Mouse (Mus musculus): ENCODE data around the gene Nefh.

Nefh gene

DNA sequence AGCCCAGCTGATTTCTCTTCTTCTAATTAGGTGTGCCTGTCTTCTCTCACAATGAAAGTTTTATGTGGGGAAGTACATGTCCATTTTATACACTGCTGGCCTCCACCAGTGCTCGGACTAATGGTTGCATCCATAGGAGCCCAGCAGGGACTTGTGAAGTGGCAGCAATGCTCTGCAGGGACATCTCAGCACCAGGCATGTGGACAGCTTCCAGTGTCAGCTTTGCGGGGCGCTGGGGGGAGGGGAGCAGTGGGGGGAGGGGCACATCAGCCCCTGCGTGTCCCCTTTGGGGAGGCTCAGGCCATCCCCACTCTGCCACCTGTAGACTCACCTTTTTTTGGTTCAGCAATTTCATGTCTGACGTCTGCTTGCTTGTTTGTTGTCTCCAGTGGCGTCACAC, 5.5 kb upstream of the Nefh start:
- DNase-seq (ENCODE audit: low read depth, low spot score) = no peak

DNA sequence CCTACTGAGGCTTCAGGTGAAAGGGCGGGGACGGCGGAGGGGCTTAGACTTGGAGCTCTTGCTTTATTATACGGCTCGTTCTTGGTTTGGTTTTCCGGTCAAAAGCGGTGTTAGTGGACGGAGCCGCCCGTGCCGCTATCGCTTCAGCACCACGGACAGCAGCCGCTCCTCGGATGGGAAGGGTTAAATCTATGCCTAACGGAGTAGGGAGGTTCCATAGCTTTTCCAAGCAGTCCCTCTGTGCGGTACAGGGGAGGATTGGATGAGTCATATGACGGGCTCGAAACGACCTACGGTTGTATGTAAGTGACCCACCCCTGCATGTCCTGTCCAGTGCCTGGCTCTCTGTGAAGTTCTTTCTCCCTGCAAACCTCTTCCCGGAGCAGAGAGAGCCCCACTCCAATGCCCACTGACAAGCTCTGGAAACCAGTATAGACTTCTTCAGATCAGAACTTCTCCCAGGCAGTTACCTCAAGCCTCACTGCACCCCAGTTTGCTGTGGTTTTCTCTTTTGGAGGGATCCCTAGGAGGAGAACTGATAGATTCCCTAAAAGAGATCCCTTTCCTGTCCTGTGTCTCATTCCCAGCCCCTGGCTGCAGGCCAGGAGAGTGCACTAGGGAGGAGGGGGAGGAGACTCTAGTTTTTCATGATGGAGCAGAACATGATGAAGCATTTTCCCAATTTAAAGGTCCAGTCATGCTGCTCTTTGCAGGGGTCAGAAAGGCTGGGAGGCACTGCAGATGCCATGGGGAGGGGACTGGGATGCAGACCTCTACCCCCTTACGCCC, 1.6 kb upstream of the Nefh start:
- DNase-seq (ENCODE audit: low read depth, low spot score) = peak; percentile 64

DNA sequence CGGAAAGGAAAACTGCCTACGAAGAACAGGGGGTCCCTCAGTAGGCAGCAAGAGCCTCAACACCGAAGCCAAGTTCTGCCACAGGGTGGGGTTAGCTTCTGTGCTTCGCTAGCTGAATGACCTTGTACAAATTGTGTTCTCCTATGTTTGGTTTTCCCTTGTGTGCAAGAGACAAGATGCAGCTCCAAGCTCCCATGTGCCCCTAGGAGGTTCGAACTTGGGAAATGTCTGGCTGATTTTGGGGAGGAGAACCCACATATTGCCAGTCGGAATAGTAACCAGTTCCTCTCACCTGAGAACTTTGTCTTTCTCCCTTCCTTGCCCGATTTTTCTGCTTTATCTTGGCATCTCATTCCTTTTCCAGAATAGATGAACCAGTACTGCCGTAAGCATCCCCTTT, 928 bp upstream of the Nefh start:
- no peak for DNase-seq (ENCODE audit: low read depth, low spot score)

DNA sequence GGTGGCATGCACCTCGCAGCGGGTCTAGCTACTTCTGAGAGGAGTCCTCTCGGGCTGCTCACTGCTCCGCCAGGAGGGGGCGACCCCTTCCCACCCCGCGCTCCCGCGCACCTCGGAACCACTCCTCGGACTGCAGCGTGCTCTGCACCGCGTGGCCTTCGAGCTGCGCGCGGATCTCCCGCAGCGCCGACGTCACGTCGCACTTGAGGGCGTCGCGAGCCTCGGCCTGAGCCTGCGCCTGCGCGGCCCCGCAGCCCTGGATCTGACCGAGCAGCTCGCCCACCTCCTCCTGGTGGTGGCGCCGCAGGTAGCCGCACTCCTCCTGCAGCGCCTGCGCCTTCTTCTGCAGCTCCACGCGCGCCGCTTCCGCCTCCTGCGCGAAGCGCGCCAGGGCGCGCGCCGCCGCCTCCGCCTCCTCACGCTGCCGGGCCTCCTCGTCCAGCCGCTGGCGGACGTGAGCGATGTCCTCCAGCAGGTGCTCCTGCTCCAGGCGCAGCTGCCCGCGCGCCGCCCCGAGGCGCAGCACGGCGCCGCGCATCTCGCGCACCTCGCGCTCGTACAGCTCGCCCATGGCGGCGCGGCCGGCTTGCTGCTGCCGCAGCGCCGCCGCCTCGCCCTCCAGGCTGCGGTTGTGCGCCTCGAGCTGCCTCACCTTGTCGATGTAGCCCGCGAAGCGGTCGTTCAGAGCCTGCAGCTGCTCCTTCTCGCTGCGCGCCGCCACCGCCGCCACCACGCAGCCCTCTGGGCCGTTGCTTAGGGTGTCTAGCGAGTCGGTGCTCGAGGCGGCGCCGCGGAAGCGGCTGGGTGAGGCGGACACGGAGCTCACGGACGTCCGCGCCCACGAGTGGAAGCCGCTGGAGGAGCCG, 684 bp downstream of the Nefh start:
- DNase-seq (ENCODE audit: low read depth, low spot score) = peak; percentile 42

DNA sequence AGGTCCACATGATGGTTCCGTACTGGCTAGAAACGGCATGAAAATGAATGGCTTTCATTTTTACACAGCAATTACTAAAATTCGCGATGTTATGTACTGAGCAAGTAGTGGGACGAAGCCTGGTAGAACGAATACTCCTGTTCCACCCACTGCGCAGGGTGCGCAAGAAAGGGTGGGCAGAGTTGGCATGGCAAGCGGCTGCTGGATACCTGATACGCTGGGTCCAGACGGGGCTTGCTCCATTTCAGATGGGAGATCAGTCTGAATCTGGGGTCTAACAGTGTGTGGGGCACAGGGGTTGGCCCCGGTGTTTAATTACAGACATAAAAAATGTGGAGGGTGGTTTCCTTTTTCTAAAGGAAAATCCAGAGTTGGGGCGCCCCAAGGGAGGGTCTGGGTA, 1.3 kb downstream of the Nefh start:
- DNase-seq (ENCODE audit: low read depth, low spot score) = no peak

DNA sequence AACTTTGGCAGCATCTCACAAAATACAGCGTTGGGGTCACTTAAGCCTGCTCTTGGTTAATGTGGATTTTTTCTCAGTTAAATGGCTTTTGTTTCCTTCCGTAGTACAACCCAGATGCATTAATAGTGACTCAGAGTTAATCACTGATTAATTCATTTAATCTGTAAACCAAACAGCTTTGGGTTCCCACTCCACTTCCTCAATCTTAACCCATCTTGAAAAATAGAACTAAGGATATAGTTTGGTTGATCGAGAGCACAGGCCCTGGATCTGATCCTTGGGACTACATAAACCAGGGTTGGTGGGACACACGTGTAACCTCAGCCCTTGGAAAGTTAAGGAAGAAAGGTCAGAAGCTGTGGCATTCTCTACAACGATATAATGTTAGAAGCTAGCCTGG, 11.6 kb downstream of the Nefh start:
- no peak for DNase-seq (ENCODE audit: low read depth, low spot score)

DNA sequence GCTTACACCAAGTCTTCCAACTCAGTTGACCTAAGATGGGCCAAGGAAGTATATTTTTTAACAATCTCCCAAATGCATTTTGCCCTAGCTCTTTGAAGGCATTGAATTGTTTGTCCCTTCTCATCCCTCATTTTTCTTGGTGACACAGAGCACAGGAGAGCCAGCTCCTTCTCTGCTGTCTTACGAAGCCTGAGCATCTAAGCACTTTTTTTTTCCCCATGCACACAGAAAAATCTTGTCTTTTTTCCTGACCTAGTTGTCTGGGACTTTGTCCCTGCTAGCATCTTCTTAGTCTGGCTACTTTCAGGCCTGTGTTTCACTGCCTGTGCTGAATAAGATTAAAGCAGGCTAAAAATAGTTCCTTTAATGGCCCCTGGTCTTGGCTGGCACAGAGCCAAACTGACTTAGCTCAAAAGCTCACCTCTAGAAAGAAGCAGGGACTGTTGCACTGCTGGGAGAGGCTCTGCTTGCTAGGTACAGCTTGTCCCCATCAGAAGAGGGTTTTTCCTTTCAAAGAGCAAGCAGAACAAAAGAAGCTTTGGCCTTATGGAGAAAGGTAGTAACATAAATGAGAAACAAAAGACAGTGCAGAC, 16.8 kb downstream of the Nefh start:
- peak; percentile 14 for DNase-seq (ENCODE audit: low read depth, low spot score)

DNA sequence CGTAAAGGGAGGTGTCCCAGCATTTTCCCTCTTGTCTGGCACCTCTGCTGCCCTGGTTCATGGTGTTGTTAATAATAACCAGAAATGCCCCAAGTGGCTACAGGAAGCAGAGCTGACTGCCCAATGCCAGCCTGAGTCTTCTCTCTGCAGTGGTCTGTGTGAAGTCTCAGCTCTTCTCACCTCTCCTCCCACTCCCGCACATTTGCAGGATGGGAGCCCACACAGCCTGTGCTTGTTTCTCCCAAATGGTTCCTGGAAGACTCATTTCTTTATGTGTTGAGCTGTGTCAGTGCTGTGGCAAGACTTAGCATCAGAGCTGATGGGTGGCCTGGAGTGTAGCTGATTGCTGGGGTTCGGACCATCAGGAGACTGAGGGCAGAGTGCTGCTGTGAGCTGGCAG, 20.6 kb downstream of the Nefh start:
- DNase-seq (ENCODE audit: low read depth, low spot score) = no peak

DNA sequence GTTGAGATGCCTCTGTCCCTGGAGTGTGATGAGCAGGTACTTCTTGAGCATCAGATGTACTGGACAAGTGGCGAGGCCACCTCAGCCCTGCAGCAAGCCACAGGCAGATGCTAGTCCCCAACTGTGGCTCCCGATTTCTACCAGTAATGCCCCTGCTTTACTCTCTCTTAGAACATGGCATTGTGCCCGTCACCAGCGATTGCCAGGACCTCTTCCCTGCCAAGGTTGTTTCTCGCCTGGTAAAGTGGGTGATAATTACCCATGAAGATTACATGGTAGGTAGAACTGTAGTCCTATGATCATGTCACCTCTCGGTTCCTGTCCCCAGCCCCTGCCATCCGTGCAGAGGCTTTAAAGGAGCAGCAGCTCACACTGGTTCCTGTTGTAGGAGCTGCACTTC, 26.1 kb downstream of the Nefh start:
- no peak for DNase-seq (ENCODE audit: low read depth, low spot score)

DNA sequence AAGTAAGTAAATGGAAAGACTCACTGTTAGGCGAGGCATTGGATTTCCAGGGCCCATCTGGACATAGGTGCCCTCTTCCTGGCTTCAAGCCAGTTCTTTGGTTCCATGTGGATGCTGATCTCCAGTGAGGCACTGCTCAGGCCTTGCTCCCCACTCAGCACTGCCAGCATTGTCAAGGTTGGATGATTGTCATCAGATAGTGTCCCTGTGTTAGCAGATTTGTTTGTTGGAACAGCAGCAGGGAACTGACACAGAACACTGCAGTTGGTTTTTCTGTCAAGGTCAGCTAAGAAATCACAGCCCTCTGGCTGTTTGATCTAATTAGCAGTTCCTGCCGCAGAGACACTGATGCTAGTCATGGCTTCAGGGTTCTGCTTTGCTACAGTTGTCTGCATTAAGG, 26.6 kb downstream of the Nefh start:
- DNase-seq (ENCODE audit: low read depth, low spot score) = no peak

DNA sequence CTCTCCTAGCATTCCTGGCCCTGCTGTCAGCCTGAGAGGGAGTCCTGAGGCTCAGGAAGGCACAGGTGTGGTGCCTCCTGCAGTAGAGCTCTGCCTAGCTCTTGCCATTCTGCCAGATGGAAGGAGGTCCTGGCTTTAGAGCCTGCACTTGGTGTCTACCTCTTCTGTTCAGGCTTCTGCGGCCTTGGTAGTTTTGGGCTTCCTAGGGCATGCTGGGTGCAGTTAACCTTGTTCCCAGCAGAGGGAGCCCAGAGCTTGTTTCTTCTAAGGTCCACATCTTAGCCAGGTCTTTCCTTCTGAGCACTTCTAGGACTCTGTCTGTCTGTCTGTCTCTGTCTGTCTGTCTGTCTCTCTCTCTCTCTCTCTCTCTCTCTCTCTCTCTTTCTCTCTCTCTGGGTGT, 31.8 kb downstream of the Nefh start:
- DNase-seq (ENCODE audit: low read depth, low spot score) = peak; percentile 39

DNA sequence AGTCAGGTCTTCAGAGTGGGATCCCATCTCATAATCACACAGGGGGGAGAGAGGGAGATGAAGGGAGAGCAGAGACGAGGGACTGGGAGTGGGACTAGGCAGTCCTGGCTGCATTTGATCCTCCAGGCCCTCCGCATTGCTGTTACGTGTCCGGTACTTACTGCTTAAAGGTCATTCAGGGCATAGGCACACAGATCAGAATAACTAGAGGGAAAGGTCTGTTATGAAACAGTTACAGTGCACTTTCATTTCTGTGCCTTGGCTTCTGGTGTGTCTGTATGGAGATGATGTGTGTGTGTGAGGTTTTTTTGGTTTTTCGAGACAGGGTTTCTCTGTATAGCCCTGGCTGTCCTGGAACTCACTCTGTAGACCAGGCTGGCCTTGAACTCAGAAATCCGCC, 41.6 kb downstream of the Nefh start:
- DNase-seq (ENCODE audit: low read depth, low spot score) = no peak

DNA sequence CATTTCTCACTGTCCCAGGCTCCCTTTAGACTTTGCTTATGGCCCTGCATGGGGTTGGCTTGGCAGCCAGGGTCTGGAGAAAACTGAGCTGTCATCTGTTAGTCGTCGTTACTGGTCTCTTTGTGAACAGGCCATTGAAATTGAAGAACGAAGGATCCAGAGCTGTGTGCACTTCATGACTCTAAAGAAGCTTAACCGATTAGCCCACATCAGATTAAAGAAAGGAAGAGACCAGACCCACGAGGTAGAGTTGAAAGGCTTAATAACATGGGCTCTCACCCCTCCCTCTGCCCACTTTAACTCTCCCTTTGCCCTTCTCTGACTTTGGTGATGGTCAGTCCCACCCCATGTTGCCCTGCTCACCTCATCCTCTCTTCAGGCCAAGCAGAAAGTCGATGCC, 45.9 kb downstream of the Nefh start:
- no peak for DNase-seq (ENCODE audit: low read depth, low spot score)

DNA sequence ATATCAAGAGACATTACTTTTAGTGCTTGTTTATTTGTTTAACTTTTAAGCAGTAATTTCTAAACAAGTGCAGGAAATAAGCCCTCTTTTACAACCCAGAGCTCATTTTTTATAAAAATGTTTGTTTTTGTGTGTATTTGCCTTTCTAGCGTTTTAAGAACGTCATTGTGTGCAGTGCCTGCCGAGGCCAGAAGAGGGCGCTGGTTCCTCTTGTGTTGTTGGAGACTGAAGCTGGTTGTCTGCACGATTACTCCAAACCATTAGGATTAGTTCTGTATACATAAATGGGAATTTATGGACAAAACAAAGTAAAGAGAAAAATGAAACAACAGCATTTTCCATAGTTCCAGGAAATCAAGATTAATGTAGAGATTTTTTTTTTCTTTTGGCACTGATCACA, 47.4 kb downstream of the Nefh start:
- DNase-seq (ENCODE audit: low read depth, low spot score) = no peak

DNA sequence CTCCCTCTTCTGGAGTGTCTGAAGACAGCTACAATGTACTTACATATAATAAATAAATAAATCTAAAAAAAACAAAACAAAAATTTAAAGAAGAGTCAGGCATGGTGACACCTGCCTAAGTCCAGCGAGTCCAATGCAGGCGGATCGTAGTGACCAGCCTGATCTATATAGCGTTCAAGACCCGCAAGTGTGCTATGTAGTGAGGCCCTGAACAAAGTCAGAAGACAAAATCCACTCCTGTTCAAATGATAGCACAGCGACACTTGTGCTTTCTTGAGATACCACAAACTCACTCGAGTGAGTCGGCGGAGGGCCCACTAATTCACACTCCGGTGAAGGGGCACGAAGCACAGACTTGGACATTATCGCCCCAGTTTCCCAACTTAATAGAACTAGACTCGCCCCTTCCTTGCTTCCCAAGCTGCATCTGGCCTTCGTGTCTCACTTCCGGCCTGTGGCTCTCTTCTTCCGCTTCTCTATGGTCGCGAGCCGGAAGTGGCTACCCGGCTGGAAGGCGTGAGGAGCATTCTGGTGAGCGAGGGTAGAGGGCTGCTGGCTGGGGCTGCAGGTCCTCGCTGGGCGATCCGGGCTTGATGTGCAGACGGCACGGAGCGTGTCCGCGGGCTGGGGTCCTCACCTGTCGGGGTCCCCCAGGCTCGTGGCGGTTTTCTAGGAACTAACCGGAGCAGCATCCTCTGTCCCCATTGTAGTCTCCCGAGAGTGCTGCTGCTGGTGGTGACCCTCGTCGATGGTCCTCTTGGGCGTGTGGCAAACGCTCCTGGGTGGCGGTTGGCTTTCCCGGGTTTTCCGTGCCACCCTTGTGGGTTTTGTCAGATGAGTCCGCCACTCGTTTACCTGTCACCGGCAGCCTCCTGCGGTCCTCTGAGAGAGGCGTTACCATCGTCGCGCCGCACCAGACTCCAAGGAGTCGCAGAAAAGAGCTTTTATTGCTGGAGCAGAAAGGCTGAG, 52.7 kb downstream of the Nefh start, which contains the start of gene Thoc5:
Thoc5 (plus strand) TSS at position 473 of the 969 bp plus-strand sequence.
- DNase-seq (ENCODE audit: low read depth, low spot score) = peak; percentile 75

Data from embryo, embryonic 11.5 days (tissue).